Mouse (Mus musculus): ENCODE data around the gene Enoph1.

The Enoph1 gene

DNA sequence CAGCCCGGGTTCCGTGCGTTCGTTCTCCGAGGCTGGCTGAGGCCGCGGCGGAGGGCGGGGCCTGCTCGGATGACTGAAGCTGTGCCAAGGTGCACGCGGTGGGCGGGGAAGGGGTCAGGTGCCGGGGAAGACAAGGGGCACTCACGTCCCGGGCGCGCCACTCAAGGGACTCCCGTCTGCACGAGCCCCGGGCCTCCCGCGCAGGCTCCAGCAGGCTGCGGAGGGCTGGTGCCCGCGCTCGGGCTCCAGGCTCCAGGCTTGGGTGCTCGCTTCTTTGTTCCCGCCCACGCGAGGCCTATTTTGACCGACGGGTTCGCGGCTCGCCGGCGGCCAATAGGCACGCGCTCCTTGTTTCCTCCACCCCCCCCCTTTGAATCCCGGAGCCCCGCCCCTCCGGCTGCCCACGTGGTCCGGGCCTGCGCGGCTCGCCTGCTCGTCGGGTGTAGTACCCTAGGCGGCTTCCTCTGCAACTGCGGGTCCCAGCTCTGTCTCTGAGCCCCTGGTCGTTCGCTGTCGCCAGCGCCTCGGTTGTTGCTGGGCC is at the start of gene Enoph1, which contains the start of gene Hnrnpdl:
Enoph1 (plus strand) TSS at position 384 of the 541 bp plus-strand sequence.
Hnrnpdl (minus strand) TSS at position 63 of the 541 bp plus-strand sequence.
- DNase-seq, result peak; percentile 91 to 92

DNA sequence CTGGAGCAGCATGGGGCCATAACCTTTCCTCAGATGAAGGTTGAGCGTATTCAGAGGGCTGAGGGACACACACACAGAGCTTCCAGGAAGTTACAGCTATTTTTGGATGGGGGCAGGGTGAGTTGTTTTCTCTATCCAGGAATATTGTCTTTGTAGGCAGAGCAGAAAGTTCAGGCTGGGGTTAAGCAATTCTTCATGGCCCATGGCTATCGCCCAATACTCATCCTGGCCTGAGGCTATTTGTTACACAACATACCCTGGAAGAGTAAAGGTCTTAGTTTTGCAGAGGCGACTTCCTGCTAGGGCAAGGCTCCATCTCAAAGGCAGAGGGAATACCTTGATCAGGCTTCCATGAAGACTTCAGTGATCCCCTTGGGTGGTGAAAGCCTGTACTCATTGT is 45.6 kb upstream of the Enoph1 start:
- no peak for DNase-seq

DNA sequence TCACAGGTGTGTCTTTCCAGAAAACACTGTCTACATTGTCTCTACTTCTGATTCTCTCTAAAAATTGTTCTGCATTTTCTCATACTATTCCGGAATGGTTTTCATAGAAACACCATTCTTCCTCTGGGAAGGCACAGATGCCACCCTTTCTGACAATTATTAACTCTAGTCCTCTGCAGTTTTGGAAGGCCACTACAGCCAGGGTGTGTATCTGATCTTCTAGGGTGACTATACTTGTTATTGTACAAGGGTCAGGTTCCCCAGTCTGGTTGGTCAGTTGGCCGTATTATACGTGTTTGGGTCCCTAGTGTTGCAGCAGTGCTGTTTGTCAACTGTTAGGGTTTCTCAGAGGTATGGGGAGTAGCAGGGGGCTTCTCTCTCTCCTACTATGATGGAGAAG is 45.1 kb upstream of the Enoph1 start:
- DNase-seq, result no peak

DNA sequence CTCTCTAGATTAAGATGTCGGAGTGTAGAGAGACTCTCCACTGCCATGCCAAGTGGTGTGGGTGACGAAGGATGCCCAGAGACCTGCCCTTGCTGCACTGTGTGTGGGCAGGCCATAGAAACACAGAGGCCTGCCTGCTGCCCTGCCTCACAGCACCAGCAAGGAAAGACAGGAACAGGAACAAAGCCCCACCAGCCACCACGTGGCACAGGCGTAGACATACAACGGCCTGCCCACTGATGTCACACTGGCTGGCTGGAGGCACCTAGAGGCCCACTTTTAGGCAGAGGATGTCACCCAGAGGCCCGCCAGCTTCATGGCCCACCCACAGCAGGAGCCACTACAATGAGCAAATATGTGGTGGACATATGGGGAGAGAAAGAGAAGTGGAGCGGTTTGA is 39.7 kb upstream of the Enoph1 start:
- no peak for DNase-seq

DNA sequence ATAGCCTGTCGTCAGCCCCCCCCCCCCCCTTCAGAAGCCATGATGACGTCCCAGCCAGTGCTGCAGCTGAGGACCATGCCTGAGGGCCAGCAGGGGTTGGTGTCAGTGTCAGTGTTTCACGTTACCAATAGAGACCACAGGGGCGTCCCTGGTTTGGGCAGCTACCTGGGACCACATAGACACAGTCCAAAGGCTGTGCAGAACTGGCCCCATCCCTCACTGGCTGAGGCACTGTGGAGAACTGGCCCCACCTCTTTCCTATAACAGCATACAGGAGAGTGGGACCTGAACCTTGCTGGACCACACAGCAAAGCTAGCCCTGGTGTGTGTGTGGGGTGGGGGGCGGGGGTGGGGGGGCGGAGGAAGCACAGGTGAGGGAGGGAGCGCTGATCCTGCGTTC is 39.3 kb upstream of the Enoph1 start:
- no peak for DNase-seq

DNA sequence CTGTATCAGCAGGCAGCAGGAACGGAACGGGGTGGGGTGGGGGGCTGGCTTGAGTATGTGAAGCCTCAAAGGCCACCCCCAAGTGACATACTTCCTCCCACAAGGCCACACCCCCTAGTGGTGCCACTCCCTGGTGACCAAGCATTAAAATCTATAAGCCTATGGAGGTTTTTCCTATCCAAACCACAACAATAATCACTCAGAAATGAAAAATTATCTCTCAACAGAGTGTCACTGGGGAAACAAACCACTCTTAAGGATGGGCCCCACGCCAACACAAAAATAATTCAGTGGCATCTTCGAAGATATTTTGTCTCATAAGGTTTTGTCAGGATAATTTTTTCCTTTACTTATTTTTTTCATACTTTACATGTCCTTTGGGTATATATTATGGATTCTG is 35.9 kb upstream of the Enoph1 start:
- DNase-seq, result no peak

DNA sequence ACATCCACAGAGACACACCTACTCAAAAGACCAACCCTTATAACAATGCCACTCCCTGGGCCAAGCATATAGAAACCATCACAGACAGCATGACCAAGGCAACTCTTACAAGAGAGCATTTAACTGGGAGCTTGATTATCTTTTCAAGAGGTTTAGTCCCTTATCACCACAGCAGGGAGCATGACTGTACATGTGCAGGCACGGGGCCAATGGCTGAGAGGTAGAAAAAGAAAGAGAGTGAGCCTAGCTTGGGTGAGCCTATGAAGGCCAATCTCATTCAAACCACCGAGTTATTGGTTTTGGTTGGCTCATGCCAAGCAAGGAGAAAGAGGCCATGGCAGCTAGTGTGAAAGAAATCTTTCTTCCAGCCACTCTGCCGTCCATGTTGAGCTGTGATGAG is 34.4 kb upstream of the Enoph1 start:
- DNase-seq, result no peak

DNA sequence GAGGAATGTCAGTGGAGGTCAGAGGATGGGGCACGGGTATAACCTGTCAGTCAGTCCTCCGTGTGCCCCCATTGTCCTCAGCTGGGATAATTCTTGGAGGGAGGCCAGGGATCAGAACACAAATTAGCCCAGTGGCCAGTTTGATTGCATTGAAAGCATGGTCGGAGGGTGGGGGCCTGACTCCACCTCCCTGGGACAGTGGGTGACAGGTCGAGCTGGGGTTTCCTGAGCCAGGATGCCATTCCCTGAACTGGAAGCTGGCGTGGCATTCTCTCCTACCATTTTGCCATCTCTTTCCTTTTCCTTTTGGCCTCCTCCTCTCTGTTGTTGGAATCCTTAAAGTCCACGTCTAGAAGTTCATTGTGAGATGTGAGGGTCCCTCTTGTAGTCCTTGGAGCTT is 33.9 kb upstream of the Enoph1 start:
- DNase-seq, result no peak

DNA sequence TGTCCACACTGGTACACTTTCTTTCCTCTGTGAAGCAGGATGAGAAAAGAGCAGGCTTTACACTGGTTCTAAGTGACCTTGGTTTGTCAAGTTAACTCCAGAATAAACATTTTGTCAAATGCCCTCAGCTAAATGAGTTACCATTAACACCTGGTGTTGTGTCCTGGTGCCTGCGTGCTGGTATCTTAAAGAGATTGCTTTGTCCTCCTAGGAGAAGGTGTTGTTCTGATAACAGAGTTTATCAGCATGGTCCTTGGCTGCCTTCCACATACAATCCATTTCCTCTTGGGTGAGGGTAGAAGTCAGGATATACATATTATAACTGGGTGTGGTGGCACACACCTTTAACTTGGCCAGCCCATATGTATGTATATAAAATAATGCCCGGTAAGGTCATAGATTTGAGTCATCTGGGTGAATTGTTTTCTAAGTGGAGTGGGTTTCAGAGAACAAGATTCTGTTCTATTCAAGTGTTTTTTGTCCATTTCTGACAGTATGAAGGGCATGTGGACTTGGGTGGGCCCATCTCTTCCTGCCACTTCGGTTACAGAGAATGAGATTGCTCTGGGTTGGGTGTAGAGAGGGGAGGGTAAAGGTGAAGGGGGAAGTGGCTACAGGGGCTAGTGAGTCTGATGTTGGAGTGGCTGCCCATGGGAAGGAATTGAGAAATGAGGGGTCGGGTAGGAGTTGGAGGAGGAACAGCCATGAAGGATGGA is 33.3 kb upstream of the Enoph1 start:
- no peak for DNase-seq

DNA sequence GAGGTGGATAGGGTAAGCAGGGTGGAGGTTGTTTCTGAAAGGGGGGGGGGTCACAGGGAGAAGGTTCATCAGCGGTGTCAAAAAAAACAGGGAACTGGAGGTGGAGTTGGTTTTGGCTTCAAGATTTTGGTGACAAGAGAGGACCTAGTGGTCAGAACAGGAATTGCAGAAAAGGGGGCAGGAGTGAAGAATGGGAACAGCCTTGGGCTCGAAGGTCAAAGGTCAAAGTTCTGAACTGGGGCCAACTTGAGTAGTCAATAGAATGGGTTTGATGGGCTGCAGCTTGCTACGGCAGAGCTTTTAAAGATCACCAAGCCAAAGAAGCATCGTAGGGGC is 32.8 kb upstream of the Enoph1 start:
- DNase-seq, result no peak

DNA sequence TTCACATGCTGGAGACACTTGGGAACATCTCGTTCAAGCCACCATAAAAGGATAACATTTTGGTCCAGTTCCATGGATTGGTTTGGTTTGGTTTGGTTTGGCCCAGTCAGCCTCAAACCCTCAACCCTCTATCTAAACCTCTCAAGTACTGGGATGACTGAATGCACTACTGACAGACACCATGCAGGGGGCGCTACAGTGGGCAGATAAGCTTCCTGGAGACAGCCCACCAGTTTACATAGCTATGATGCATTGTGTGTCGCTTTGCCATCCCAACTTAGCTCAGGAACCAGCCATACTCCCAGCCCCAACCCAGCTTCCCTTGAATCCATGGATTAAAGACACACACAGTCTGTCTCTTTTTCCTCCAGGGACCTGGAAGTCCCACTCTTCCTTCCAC is 31.3 kb upstream of the Enoph1 start:
- no peak for DNase-seq

DNA sequence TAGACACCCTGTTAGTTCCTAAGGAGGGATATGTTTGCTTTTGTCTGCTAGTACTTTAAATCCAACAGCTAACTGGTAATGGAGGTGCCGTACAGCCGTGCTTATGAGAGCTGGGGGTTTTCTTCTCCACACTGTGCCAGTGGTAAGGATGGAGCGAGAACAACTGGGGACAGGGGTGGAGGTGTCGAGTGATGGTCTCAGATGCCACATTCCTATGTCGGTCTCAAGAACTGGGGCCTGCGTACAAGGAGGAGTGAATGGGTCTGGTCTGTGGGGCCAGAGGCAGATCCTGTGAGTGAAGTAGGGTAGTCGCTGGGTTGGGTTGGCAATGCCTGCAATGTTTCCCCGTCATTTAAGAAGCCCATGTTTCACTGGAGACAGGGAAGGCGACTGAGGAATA is 27.2 kb upstream of the Enoph1 start:
- no peak for DNase-seq

DNA sequence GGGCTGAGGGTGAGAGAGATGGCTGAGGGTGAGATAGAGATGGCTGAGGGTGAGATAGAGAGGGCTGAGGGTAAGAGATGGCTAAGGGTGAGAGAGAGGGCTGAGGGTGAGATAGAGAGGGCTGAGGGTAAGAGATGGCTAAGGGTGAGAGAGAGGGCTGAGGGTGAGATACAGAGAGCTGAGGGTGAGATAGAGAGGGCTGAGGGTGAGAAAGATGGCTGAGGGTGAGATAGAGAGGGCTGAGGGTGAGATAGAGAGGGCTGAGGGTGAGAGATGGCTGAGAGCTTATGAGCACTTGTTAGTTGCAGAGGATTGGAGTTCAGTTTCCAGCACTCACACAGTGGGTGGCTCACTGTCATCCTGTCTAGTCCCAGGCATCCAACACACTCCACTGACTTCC is 19.7 kb upstream of the Enoph1 start:
- DNase-seq, result no peak

DNA sequence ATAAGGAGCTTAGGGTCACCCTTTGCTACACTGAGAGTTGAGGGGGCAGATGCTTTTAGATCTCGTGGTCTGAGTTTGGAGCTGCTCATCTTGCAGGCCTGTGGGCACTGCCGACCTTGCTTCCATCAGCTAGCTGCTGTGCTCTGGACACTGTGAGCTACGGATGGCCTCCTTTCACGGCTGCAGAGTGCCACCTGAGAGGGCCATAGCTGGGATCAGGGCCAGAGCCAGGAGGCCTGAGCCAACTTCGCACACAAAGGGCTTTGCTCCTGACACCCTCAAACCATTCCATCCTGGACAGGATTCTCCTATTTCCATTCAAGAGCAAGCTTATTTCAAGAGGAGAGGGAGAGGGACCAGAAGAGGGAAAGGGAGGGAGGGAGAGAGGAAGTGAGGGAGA is 15.4 kb upstream of the Enoph1 start:
- no peak for DNase-seq

DNA sequence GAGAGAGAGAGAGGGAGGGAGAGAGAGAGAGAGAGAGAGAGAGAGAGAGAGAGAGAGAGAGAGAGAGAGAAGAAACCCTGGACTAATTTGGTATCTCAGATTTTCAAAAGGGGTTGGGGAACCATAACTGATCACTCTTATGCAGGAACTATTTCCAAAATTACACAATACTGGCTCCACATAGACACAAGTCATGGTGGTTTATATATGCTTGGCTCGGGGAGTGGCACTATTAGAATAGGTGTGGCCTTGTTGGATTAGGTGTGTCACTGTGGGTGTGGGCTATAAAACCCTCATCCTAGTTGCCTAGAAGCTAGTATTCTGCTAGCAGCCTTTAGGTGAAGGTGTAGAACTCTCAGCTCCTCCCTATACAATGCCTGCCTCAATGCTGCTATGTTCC is 14.9 kb upstream of the Enoph1 start:
- DNase-seq, result no peak

DNA sequence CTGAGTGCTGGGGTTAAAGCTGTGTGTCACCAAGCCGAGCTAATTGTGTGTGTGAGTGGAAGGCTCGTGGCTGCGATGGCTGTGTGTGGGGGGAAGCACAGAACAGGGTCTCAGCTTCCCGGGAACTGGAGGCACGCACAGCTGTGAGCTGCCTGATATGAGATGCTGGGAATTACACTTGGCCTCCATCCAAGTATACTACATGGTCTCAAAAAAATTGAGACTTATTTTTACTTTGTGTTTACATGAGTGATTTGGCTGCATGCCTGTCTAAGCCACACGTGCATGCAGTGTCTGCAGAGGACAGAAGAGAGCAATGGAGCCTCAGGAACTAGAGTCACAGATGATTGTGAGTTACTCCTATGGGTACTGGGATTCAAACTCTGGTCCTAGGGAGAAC is 9.7 kb upstream of the Enoph1 start:
- peak; percentile 11 to 20 for DNase-seq

DNA sequence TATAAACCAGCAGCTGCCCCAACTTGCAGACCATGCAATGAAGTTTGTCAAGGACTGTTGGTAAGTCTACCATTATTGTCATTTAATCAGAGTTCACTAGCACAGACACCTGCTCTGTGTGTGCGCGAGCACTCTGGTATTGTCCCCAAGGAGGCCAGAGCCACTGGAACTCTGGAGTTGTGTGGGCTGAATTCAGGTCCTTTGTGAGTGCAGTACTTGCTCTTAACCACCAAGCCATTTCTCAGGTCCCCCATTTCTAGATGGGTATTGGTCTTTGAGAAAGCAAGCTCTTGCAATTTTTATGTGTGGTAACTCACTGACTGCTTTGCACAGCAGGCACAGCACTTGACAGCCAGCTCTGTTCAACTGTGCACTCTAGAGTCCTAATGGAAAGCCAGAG is 7.7 kb upstream of the Enoph1 start:
- DNase-seq, result no peak

DNA sequence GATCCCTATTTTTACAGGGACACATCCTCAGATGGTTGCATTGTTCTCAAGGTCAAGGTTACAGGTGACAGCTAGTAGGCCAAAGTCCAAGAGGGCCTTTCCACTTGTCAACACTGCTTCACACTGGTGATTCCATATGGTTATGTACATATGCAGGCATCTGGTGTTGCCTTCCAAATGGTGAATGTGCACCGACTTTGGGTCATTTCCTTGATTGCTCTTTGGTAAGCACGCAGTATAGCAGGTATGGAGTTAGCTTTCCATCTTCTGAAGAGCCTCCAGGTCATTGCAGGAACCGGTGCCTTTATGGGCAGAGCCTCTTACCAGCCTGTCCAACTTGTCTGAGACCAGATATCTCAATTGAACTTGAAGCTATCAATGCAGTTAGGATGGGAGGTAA is 7.1 kb upstream of the Enoph1 start:
- no peak for DNase-seq

DNA sequence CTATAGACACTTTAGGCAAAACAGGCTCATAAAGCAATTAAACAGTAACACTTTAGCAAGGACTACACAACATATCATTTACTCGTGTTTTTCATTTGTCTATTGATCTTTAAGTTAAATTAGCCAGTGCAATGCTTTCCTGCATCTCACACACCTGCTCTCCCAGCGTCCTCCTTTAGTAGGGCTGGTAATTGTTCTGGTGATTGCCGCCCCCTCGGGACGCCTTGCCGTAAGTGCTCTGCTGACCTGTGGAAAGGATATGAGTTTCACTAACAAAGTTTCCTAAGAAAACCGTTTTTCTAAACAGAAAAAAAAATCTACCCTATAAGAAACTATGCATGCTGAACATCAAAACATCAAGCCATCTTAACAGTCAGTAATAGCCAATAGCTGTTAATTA is 3.8 kb upstream of the Enoph1 start:
- DNase-seq, result no peak

DNA sequence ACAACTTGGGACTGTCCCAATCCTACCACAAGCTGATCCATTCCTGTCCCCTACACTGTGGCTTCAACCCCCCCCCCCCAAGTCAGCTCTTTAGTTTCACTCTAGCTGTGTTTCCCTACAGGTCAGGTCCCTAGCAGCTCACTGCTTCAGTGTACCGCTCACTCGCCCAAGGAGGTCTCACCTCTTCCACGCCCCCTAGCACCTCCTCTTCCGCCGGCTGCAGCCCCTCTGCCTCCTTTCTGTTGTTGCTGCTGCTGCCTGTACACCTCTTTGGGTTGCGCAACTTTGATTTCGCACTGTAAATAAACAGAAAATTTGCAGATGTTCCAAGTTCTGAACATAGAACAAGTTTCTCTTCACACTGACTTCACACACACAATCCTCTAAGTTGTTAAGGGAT is 3.1 kb upstream of the Enoph1 start:
- DNase-seq, result peak; percentile 20 to 44

DNA sequence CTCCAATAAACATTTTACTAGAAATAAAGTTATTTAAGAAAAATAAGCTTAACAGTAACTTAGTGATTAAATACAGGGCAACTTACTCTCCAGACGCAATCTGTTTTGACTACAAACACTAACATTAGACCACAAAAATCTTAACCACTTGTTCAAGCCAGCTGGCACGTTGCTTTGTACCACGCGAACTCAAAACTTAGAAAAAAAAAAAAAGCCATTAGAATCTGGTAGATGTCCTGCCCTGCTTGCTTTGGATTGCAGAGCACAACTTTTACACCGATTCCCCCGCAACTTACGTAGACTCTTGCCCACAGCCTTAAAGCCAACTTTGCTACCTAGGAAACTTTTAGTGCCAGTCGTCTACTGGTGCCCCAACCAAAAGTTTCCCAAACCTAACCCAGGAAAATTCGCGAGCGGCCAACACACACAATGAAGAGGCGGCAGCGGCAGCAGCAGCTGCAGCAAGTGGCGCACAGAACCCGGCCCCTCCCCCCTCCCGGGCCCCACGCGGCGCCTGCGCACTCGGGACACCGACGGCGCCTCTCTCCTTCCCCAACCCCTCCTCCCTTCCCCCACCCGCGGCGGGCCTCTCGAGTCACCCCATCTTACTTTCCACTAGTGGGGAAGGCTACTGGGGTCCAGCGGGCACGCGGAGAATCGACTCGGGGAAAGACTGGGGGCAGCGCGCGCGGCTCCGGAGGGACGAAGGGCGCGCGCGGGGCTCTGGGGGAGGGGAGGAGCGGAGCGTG is 1.6 kb upstream of the Enoph1 start:
- DNase-seq, result peak; percentile 88 to 92

DNA sequence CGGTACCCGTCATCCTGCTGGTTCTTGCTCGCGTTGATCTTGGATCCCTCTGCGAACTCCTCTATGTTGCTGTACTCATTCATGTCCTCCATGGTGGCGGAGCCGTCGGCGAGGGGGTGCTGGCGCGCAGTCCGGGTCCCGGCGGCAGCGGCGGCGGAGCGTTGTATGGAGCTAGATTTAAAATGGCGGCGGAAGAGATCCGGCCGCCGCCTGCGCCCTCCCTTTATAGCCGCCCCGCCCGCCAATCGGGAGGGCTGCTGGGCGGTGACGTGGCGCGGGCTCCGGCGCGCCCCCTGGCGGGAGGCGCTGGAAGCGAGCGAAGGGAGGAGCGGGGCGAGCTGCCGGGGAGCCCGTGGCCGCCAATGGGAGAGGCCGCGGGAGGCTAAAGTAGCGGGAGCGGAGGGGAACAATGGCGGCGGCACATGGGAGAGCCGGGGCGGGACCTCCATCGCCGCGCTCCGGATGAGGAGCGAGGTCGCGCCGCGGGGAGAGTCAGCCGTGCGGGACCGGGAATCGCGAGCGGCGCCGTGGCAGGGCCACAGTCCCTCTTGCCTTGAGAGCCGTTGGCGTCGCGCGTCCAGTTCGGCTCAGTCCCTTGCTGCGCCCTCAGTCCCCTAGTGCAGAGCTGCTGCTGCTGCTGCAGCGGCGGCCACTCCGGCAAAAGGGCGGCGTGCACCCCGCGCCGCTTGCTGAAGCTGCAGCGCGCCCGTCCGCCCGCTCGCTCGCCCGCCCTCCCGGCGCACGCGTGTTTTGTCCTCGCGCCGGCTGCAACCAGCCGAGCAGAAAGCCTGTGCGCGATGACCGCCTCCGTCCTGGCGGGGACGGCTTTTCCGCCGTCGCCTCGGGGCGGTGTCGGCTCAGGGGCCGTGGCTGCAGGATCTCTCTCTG is 827 bp upstream of the Enoph1 start:
- peak; percentile 95 to 96 for DNase-seq

DNA sequence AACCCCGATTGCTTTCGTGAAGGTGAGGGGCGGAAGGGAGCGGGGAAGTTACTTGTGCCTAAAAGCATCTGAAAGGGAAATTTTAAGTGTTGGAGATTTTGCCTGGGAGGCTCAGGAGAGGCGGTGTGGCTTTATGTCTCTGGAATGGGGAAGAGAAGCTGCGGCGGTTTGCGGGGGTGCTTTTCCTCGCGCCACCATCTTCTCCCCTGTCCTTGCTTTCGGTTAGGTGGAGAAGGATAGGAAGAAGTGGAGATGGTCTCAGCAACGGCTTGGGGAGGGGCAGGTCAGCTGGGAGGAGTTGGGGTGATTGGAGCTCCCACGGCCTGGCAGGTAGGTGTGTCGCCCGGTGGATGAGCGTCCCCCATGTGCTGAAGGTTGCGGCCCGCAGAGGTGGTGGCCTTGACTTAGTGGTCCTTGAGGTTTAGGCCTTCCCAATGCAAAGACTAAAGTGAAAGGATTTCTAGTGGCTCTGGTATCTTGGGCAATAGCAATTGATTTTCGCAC is 548 bp downstream of the Enoph1 start:
- DNase-seq, result peak; percentile 23 to 25

Measured in lung, adult 18-20 months (tissue).